Mouse (Mus musculus) right cerebral cortex, postnatal 25 days (tissue): ENCODE measurements around the gene Phospho1.
"Not testable (repeated sequence)": the region's sequence is repeated elsewhere in the genome, so short reads cannot be mapped to it uniquely, and the experiment has no call there.

Experiments
- DNase-seq: peaks from one replicate; pipeline ENCODE4 v3.0.0; 2022

The Phospho1 gene

GRCm38 (mm10) chr11:95869442-95869841 lies 45.1 kb downstream of the Phospho1 start:
- DNase-seq: no peak

GRCm38 (mm10) chr11:95869918-95870470 lies 45.7 kb downstream of the Phospho1 start:
- no peak for DNase-seq

- no peak for DNase-seq
These were observed 51.5 kb downstream of the Phospho1 start for GRCm38 (mm10) chr11:95875804-95876203.

- DNase-seq: peak; percentile 25
These were observed 52.0 kb downstream of the Phospho1 start for GRCm38 (mm10) chr11:95876296-95876695.

- DNase-seq: not testable (repeated sequence)
These were observed 55.6 kb downstream of the Phospho1 start for GRCm38 (mm10) chr11:95879861-95880260.
